Mouse (Mus musculus) lung, postnatal 0 days (tissue): ENCODE results near the gene Lamc3. TPM values are rescaled to one million over a fixed set of nuclear protein-coding genes. Genes with fewer than 3 reads are reported as not detected.
A peak's percentile ranks its signal among the peaks of the same experiment; 100 is the strongest.

Experiments used
- ATAC-seq: fragments of 200-750 bp; cut with Nextera tagmentation; 2 replicates; pipeline ENCODE4 v1.8.0; 2017; ENCODE audit warnings: moderate library complexity
- DNase-seq: peaks from one replicate; pipeline ENCODE4 v3.0.0-alpha.2; 2016; ENCODE audit warnings: low spot score
- H3K27ac ChIP-seq: fragments of 300-500 bp; sonication (generic); 2 replicates; pipeline ENCODE4 v1.5.1; 2014; ENCODE audit warnings: antibody characterized with exemption, mild to moderate bottlenecking, low read length, mixed read lengths
- H3K27me3 ChIP-seq: fragments of 300-500 bp; sonication (generic); replicated peaks from 2 replicates; pipeline ENCODE4 v1.6.1; 2014; ENCODE audit warnings: low read length, mixed read lengths; ENCODE audit not compliant: insufficient read depth
- H3K36me3 ChIP-seq: fragments of 300-500 bp; sonication (generic); 2 replicates; pipeline ENCODE4 v1.6.1; 2014; ENCODE audit warnings: low read length, mixed read lengths; ENCODE audit not compliant: insufficient read depth
- H3K4me1 ChIP-seq: fragments of 300-500 bp; sonication (generic); 2 replicates; pipeline ENCODE4 v1.6.1; 2014; ENCODE audit warnings: antibody characterized with exemption, low read depth, low read length, mixed read lengths; ENCODE audit not compliant: insufficient read depth
- H3K4me2 ChIP-seq: fragments of 300-500 bp; sonication (generic); replicated peaks from 2 replicates; pipeline ENCODE4 v1.6.1; 2014; ENCODE audit warnings: low read depth, mild to moderate bottlenecking, low read length, moderate library complexity, mixed read lengths
- H3K4me3 ChIP-seq: fragments of 300-500 bp; sonication (generic); 2 replicates; pipeline ENCODE4 v1.5.1; 2014; ENCODE audit warnings: low read depth, low read length
- H3K9ac ChIP-seq: fragments of 300-500 bp; sonication (generic); replicated peaks from 2 replicates; pipeline ENCODE4 v1.6.1; 2014; ENCODE audit warnings: low read depth, mild to moderate bottlenecking
- H3K9me3 ChIP-seq: fragments of 300-500 bp; sonication (generic); 2 replicates; pipeline ENCODE4 v1.6.1; 2016; ENCODE audit warnings: low read length, mixed read lengths
- CTCF ChIP-seq: IDR thresholded peaks from 2 replicates; pipeline ENCODE4 v1.5.1; 2016; ENCODE audit warnings: antibody characterized with exemption, mild to moderate bottlenecking
- EP300 ChIP-seq: IDR thresholded peaks from 2 replicates; pipeline ENCODE4 v1.6.1; 2016; ENCODE audit warnings: antibody characterized with exemption, mild to moderate bottlenecking, control low read depth
- WGBS: fragments of 180-500 bp; shearing (Covaris S2); extraction: QIAGEN DNeasy Blood & Tissue Kit; methylation state at CpG from one replicate; pipeline ENCODE4 v1.1.7; 2014; 5-methylcytosine and 5-hydroxymethylcytosine counted together
- polyA plus RNA-seq: library from polyadenylated mRNA; unstranded; fragments of >200 nt; fragmentation: Nextera tagmentation; extraction: Ambion mirVana; gene quantifications from 2 replicates; pipeline ENCODE4 v1.2.1, GENCODE M21; 2015

The Lamc3 gene
- polyA plus RNA-seq, 1 experiment from 2014 or later = 2.9 TPM

- Histone ChIP-seq H3K27ac (no peak overlapping the region), H3K9me3 (no peaks in the 10 kb centered on the region), H3K36me3 (no peaks in the 10 kb centered on the region), H3K4me2 (no peak overlapping the region), H3K27me3 (peaks cover 40% of the 10 kb centered on the region), H3K4me3 (no peak overlapping the region), H3K4me1 (peaks cover 10% of the 10 kb centered on the region; the same call in 1 of the 2 replicates), H3K9ac (no peak overlapping the region)
- TF ChIP-seq EP300 (no peak), CTCF (peak; percentile 64)
- DNase-seq (peak; percentile 50), ATAC-seq (peak; percentile 21; the same call in 1 of the 2 replicates)
- 13% methylated on average over 6 of the region's 6 CpGs for WGBS
Measured at GRCm38 (mm10) chr2:31847908-31848307, 39.2 kb upstream of the Lamc3 start.

GRCm38 (mm10) chr2:31850141-31850540, 37.0 kb upstream of the Lamc3 start:
- Histone ChIP-seq H3K9me3 (no peaks in the 10 kb centered on the region), H3K4me1 (peaks cover 17% of the 10 kb centered on the region; the same call in 1 of the 2 replicates), H3K4me2 (no peak overlapping the region), H3K36me3 (no peaks in the 10 kb centered on the region), H3K4me3 (no peak overlapping the region), H3K27ac (no peak overlapping the region), H3K27me3 (peaks cover 22% of the 10 kb centered on the region), H3K9ac (no peak overlapping the region)
- WGBS = 24% methylated on average over 12 of the region's 12 CpGs
- TF ChIP-seq EP300 (no peak), CTCF (no peak)
- DNase-seq (no peak), ATAC-seq (no peak)

- ATAC-seq = peak; percentile 33; the same call in 1 of the 2 replicates
- Histone ChIP-seq H3K27me3 (no peaks in the 10 kb centered on the region), H3K27ac (no peak overlapping the region), H3K9ac (no peak overlapping the region), H3K4me1 (peaks cover 7% of the 10 kb centered on the region; the same call in 1 of the 2 replicates), H3K4me3 (no peak overlapping the region), H3K36me3 (no peaks in the 10 kb centered on the region), H3K9me3 (no peaks in the 10 kb centered on the region), H3K4me2 (no peak overlapping the region)
- DNase-seq = no peak
- no peak for TF ChIP-seq EP300
- no peak for TF ChIP-seq CTCF
- 76% methylated on average over 8 of the region's 8 CpGs for WGBS
Measured at GRCm38 (mm10) chr2:31855991-31856390, 31.1 kb upstream of the Lamc3 start.

GRCm38 (mm10) chr2:31857180-31857579, 29.9 kb upstream of the Lamc3 start:
- Histone ChIP-seq H3K4me2 (no peak overlapping the region), H3K9me3 (no peaks in the 10 kb centered on the region), H3K4me3 (no peak overlapping the region), H3K27ac (no peak overlapping the region), H3K36me3 (no peaks in the 10 kb centered on the region), H3K27me3 (no peaks in the 10 kb centered on the region), H3K4me1 (peaks cover 7% of the 10 kb centered on the region; the same call in 1 of the 2 replicates), H3K9ac (no peak overlapping the region)
- no peak for ATAC-seq
- no peak for DNase-seq
- 28% methylated on average over 6 of the region's 6 CpGs for WGBS
- TF ChIP-seq CTCF (no peak), EP300 (no peak)

GRCm38 (mm10) chr2:31858500-31858899, 28.6 kb upstream of the Lamc3 start:
- TF ChIP-seq EP300 (no peak), CTCF (no peak)
- no peaks in the 10 kb centered on the region for H3K36me3 ChIP-seq
- H3K4me1 ChIP-seq = peaks cover 7% of the 10 kb centered on the region; the same call in 1 of the 2 replicates
- DNase-seq (no peak), ATAC-seq (no peak)
- no peak overlapping the region for H3K4me2 ChIP-seq
- no peak overlapping the region for H3K27ac ChIP-seq
- H3K9ac ChIP-seq = no peak overlapping the region
- no peaks in the 10 kb centered on the region for H3K9me3 ChIP-seq
- 31% methylated on average over 12 of the region's 12 CpGs for WGBS
- no peak overlapping the region for H3K4me3 ChIP-seq
- H3K27me3 ChIP-seq = no peaks in the 10 kb centered on the region

GRCm38 (mm10) chr2:31862919-31863318, 24.2 kb upstream of the Lamc3 start:
- 60% methylated on average over 1 of the region's 1 CpGs for WGBS
- no peak for ATAC-seq
- no peak for TF ChIP-seq EP300
- no peak for TF ChIP-seq CTCF
- no peak overlapping the region for H3K9ac ChIP-seq
- no peak overlapping the region for H3K27ac ChIP-seq
- H3K4me2 ChIP-seq = no peak overlapping the region
- no peak for DNase-seq
- no peaks in the 10 kb centered on the region for H3K9me3 ChIP-seq
- H3K27me3 ChIP-seq = no peaks in the 10 kb centered on the region
- H3K36me3 ChIP-seq = no peaks in the 10 kb centered on the region
- no peak overlapping the region for H3K4me3 ChIP-seq
- no peaks in the 10 kb centered on the region for H3K4me1 ChIP-seq

- H3K27me3 ChIP-seq = no peaks in the 10 kb centered on the region
- no peaks in the 10 kb centered on the region for H3K4me1 ChIP-seq
- ATAC-seq = no peak
- TF ChIP-seq EP300 = no peak
- TF ChIP-seq CTCF = no peak
- no peak overlapping the region for H3K9ac ChIP-seq
- no peak overlapping the region for H3K27ac ChIP-seq
- 63% methylated on average over 1 of the region's 1 CpGs for WGBS
- H3K4me2 ChIP-seq = no peak overlapping the region
- H3K9me3 ChIP-seq = no peaks in the 10 kb centered on the region
- no peaks in the 10 kb centered on the region for H3K36me3 ChIP-seq
- H3K4me3 ChIP-seq = no peak overlapping the region
- no peak for DNase-seq
Measured at GRCm38 (mm10) chr2:31863766-31864165, 23.3 kb upstream of the Lamc3 start.
